Mouse (Mus musculus): ENCODE results near the gene Zbtb1. TPM values are rescaled to one million over a fixed set of nuclear protein-coding genes. Genes with fewer than 3 reads are reported as not detected.

The Zbtb1 gene
- 8.2 and 9.0 TPM in 2 replicates for polyA plus RNA-seq (2015; fragmentation: Nextera tagmentation; extraction: Ambion mirVana)

- no peak; the same call in 1 of the 2 replicates for TF ChIP-seq CTCF (IDR thresholded peaks at IDR 0.05; ENCODE audit: low read depth)
- Histone ChIP-seq H3K9me3 (replicated peaks; ENCODE audit: low read length) (no peaks in the 10 kb centered on the region), H3K9ac (ENCODE audit: low read depth, low read length) (peak within 1 kb of the TSS; percentile 99), H3K4me2 (ENCODE audit: low read length) (peak within 1 kb of the TSS; percentile 71), H3K4me1 (replicated peaks; ENCODE audit: insufficient read depth, low read length) (peaks cover 24% of the 10 kb centered on the region), H3K27me3 (ENCODE audit: insufficient read depth, low read length) (no peaks in the 10 kb centered on the region), H3K36me3 (ENCODE audit: insufficient read depth, low read length) (no peaks in the 10 kb centered on the region), H3K27ac (peak within 1 kb of the TSS; percentile 100), H3K4me3 (replicated peaks; ENCODE audit: low read depth, low read length) (peak within 1 kb of the TSS; percentile 95)
- DNase-seq (ENCODE audit: low spot score) (peak; percentile 82), ATAC-seq (replicated peaks; ENCODE audit: low FRiP score, low read depth) (peak; percentile 66)
- WGBS: under 1% methylated on average over 86 of the region's 99 CpGs
Measured at GRCm38 (mm10) chr12:76369978-76370830, at the start of gene Zbtb1. TSS of gene Zbtb1 (plus strand) at chr12:76370266.

GRCm38 (mm10) chr12:76324679-76325431, 45.2 kb upstream of the Zbtb1 start, which contains the start of gene Akap5:
TSS of gene Akap5 (plus strand) at chr12:76324891.
- Histone ChIP-seq H3K36me3 (ENCODE audit: insufficient read depth, low read length) (0 out of 2 replicates have a peak, but pooled peaks cover 6% of the 10 kb centered on the region), H3K27me3 (ENCODE audit: insufficient read depth, low read length) (no peaks in the 10 kb centered on the region), H3K9ac (ENCODE audit: low read depth, low read length) (peak within 1 kb of the TSS; percentile 52), H3K27ac (no peak within 1 kb of the TSS), H3K4me3 (replicated peaks; ENCODE audit: low read depth, low read length) (peak within 1 kb of the TSS; percentile 50), H3K4me2 (ENCODE audit: low read length) (peak within 1 kb of the TSS; percentile 99), H3K4me1 (replicated peaks; ENCODE audit: insufficient read depth, low read length) (peaks cover 4% of the 10 kb centered on the region; the same call in 1 of the 2 replicates), H3K9me3 (replicated peaks; ENCODE audit: low read length) (no peaks in the 10 kb centered on the region)
- ATAC-seq (replicated peaks; ENCODE audit: low FRiP score, low read depth) (peak; percentile 91), DNase-seq (ENCODE audit: low spot score) (peak; percentile 43)
- WGBS: 3% methylated on average over 53 of the region's 53 CpGs
- TF ChIP-seq CTCF (IDR thresholded peaks at IDR 0.05; ENCODE audit: low read depth): no peak

GRCm38 (mm10) chr12:76326437-76327220, 43.4 kb upstream of the Zbtb1 start:
- no peaks in the 10 kb centered on the region for H3K27me3 ChIP-seq (ENCODE audit: insufficient read depth, low read length)
- no peak for TF ChIP-seq CTCF (IDR thresholded peaks at IDR 0.05; ENCODE audit: low read depth)
- peaks cover 4% of the 10 kb centered on the region; the same call in 1 of the 2 replicates for H3K4me1 ChIP-seq (replicated peaks; ENCODE audit: insufficient read depth, low read length)
- H3K4me3 ChIP-seq (replicated peaks; ENCODE audit: low read depth, low read length): no peak overlapping the region
- DNase-seq (ENCODE audit: low spot score): no peak
- H3K36me3 ChIP-seq (ENCODE audit: insufficient read depth, low read length): no peaks in the 10 kb centered on the region
- 84% methylated on average over 23 of the region's 23 CpGs for WGBS
- no peak overlapping the region for H3K4me2 ChIP-seq (ENCODE audit: low read length)
- H3K9ac ChIP-seq (ENCODE audit: low read depth, low read length): no peak overlapping the region
- no peaks in the 10 kb centered on the region for H3K9me3 ChIP-seq (replicated peaks; ENCODE audit: low read length)
- no peak overlapping the region for H3K27ac ChIP-seq
- no peak for ATAC-seq (replicated peaks; ENCODE audit: low FRiP score, low read depth)

GRCm38 (mm10) chr12:76328567-76329354, 41.3 kb upstream of the Zbtb1 start:
- no peak overlapping the region for H3K27ac ChIP-seq
- ATAC-seq (replicated peaks; ENCODE audit: low FRiP score, low read depth) (no peak), DNase-seq (ENCODE audit: low spot score) (no peak)
- H3K9me3 ChIP-seq (replicated peaks; ENCODE audit: low read length): no peaks in the 10 kb centered on the region
- no peaks in the 10 kb centered on the region for H3K36me3 ChIP-seq (ENCODE audit: insufficient read depth, low read length)
- TF ChIP-seq CTCF (IDR thresholded peaks at IDR 0.05; ENCODE audit: low read depth): no peak
- H3K4me3 ChIP-seq (replicated peaks; ENCODE audit: low read depth, low read length): no peak overlapping the region
- no peak overlapping the region for H3K4me2 ChIP-seq (ENCODE audit: low read length)
- WGBS: 84% methylated on average over 6 of the region's 6 CpGs
- H3K27me3 ChIP-seq (ENCODE audit: insufficient read depth, low read length): no peaks in the 10 kb centered on the region
- H3K4me1 ChIP-seq (replicated peaks; ENCODE audit: insufficient read depth, low read length): peaks cover 4% of the 10 kb centered on the region; the same call in 1 of the 2 replicates
- no peak overlapping the region for H3K9ac ChIP-seq (ENCODE audit: low read depth, low read length)

DNA sequence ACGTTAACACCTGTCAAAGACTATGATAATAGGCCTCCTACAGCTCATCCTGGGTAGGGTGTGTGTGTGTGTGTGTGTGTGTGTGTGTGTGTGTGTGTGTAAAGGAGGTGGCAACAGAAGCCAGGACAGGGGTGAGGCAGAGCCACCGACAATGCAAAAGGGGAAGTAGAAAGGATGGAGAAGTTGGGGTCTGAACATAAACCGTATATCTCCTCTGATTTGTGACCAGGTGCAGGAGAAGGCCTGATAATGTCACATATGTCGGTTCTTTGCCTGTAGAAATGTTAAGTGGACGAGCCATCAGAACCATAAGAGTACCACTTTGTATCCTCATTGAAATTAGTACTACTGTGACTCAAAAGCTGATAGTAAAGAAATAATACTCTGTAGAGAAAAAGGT, 36.4 kb upstream of the Zbtb1 start:
- no peaks in the 10 kb centered on the region for H3K9me3 ChIP-seq (replicated peaks; ENCODE audit: low read length)
- no peak overlapping the region for H3K4me2 ChIP-seq (ENCODE audit: low read length)
- ATAC-seq (replicated peaks; ENCODE audit: low FRiP score, low read depth) (no peak), DNase-seq (ENCODE audit: low spot score) (no peak)
- no peaks in the 10 kb centered on the region for H3K4me1 ChIP-seq (replicated peaks; ENCODE audit: insufficient read depth, low read length)
- no peak overlapping the region for H3K9ac ChIP-seq (ENCODE audit: low read depth, low read length)
- H3K27ac ChIP-seq: no peak overlapping the region
- H3K36me3 ChIP-seq (ENCODE audit: insufficient read depth, low read length): no peaks in the 10 kb centered on the region
- TF ChIP-seq CTCF (IDR thresholded peaks at IDR 0.05; ENCODE audit: low read depth): no peak
- no peak overlapping the region for H3K4me3 ChIP-seq (replicated peaks; ENCODE audit: low read depth, low read length)
- WGBS: 93% methylated on average over 5 of the region's 5 CpGs
- no peaks in the 10 kb centered on the region for H3K27me3 ChIP-seq (ENCODE audit: insufficient read depth, low read length)
